Mouse (Mus musculus) adrenal gland, postnatal 4 days (tissue): ENCODE results near the gene Prl7b1. TPM values are rescaled to one million over a fixed set of nuclear protein-coding genes. Genes with fewer than 3 reads are reported as not detected.

Source experiments
- DNase-seq, 2 experiments: peaks; one replicate each; pipeline ENCODE4 v3.0.0; 2021 to 2022; ENCODE audit warnings: low spot score in 2 of 2, mixed read lengths in 2 of 2
- long read RNA-seq, 2 experiments: library from polyadenylated mRNA; stranded (forward); transcript quantifications; one replicate each; pipeline ENCODE4 v2.0.0; 2021
- total RNA-seq, 2 experiments: library from RNA; stranded (reverse); gene quantifications; 2 replicates each; pipeline ENCODE4 v1.2.3; 2021

The Prl7b1 gene
- total RNA-seq: not detected
- long read RNA-seq, experiment 1: 0 reads
- long read RNA-seq, experiment 2: 0 reads

GRCm38 (mm10) chr13:27610482-27610881, at the start of gene Prl7b1:
Prl7b1 (minus strand) TSS chr13:27610582.
- DNase-seq: no peak

GRCm38 (mm10) chr13:27642393-27642792, 32.0 kb upstream of the Prl7b1 start, which contains the start of gene Prl7a1:
Prl7a1 (minus strand) TSS chr13:27642493.
- no peak for DNase-seq

GRCm38 (mm10) chr13:27582071-27582470, 28.3 kb downstream of the Prl7b1 start, which contains the start of gene Prl8a1:
Prl8a1 (minus strand) TSS chr13:27582171.
- no peak for DNase-seq

- no peak for DNase-seq
Measured at GRCm38 (mm10) chr13:27564506-27564905, 45.9 kb downstream of the Prl7b1 start, which contains the start of gene Prl8a9. Prl8a9 (minus strand) TSS chr13:27564606.

GRCm38 (mm10) chr13:27553336-27553735, 57.0 kb downstream of the Prl7b1 start:
- DNase-seq: no peak

Other genes starting within 250 kb of the Prl7b1 start
- gene Prl2b1, start 219.7 kb downstream of the Prl7b1 start, total RNA-seq: not detected
- not detected for gene Prl8a6, start 171.9 kb downstream of the Prl7b1 start, total RNA-seq
- gene Prl8a8, start 97.4 kb downstream of the Prl7b1 start, total RNA-seq: not detected
- gene Prl8a9, start 46.0 kb downstream of the Prl7b1 start, total RNA-seq: not detected
- gene Prl8a1, start 28.4 kb downstream of the Prl7b1 start, total RNA-seq: not detected
- not detected for gene Prl7a1, start 31.9 kb upstream of the Prl7b1 start, total RNA-seq
- not detected for gene Prl7a2, start 57.5 kb upstream of the Prl7b1 start, total RNA-seq
- gene Prl7d1, start 106.2 kb upstream of the Prl7b1 start, total RNA-seq: not detected
- gene Prl7c1, start 170.2 kb upstream of the Prl7b1 start, total RNA-seq: not detected
- gene Prl2a1, start 191.1 kb upstream of the Prl7b1 start, total RNA-seq: not detected
- gene Prl2c1, start 238.8 kb upstream of the Prl7b1 start, total RNA-seq: not detected